Mouse (Mus musculus): ENCODE measurements around the gene Igfbp7. TPM values are rescaled to one million over a fixed set of nuclear protein-coding genes. Genes with fewer than 3 reads are reported as not detected.

Gene Igfbp7
- 0.43 TPM for polyA plus RNA-seq (2017; shearing (Covaris generic))

DNA sequence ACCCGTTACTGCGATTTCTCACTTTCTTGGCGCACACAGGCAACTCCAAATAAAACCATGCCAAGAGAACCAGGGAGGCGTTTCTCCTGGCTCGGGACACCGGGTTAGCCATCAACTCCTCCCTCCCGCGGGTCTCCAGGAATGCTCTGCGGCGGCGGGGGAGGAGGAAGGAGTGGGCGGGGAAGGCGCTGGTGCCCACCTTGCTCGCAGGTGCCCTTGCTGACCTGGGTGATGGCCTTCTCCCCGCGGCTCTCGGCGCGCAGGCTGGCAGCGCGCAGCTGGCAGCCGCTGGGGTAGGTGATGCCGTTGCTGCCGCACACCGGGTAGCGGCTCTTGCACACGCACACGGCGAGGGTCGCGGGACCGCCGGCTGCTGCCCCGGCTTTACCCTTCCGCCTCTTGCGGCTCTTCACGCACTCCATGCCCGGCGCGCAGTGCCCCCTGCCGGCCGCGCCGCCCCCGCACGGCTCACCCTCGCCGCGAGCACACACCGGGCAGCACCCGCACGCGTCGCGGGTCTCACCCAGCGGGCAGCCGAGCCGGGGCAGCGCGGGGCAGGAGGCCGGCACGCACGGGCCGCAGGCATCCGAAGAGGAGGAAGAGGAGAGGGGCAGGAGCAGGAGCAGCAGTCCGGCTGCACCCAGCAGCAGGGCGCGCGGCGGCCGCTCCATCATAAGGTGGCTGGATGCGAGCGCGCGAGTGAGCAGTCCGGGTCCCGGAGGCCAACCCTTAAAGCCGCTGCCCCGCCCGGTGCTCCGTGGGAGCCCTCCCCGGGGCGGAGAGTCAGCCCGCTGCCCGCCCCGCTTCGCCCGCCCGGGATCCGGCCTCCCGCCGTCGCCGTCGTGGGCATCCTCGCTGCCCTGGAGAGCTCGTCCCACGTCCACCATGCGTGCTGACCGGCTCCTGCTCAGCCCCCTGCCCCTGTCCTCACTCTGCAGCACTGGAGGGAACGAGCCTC is at the start of gene Igfbp7:
TSS of gene Igfbp7 (minus strand) at position 701 of the 958 bp plus-strand sequence.

DNA sequence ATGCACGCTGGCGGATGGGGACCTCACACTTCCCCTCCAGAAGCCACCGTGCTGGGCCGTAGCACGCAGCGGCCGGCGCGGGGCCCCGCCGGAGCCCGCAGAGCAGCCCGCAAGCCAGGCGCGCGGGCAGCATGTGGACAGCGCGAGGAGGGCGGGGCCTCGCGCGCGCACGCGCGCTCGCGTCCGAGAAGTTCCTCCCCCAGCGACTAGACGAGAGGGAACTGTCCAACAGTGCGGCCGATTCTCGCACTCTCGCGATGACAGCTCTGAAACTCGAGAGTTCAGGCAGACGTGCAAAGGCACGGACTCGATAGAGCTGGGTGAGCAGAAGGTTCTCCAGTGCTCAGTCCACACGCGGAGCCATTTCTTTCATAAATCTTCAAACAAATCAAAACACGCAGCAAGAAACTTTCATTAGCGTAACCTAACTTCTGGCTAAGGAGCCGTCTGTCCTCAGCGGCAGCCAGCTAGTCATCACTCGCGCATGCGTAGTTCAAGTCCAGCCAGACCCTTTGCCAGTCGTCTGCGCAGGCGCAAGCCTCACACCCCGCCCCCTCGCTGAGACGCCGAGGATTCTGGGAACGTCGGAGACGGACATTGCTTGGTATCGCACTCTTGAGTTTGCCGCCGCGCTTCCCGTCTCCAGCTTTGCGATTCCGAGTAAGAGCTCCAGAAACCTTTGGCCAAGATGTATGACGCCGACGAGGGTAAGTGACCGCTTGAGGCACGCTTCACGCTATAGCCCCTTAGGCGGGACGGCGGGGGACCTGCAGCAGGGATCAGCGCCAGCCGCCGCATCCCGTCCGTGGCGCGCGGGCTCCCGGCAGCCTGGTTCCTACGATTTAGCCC is 97.7 kb downstream of the Igfbp7 start, which contains the start of the genes Noa1 and Polr2b:
TSS of gene Noa1 (minus strand) at position 161 of the 849 bp plus-strand sequence.
TSS of gene Polr2b (plus strand) at position 224 of the 849 bp plus-strand sequence.

Other genes starting within 250 kb of the Igfbp7 start
- not detected for gene Spink2, start 196.6 kb downstream of the Igfbp7 start, polyA plus RNA-seq (2017; shearing (Covaris generic))
- 15.5 TPM for gene Rest, start 142.6 kb downstream of the Igfbp7 start, polyA plus RNA-seq (2017; shearing (Covaris generic))
- 8.8 TPM for gene Noa1, start 98.0 kb downstream of the Igfbp7 start, polyA plus RNA-seq (2017; shearing (Covaris generic))
- 78.1 TPM for gene Polr2b, start 97.9 kb downstream of the Igfbp7 start, polyA plus RNA-seq (2017; shearing (Covaris generic))

Data from activated CD4-positive, CD25-positive, alpha-beta regulatory T cell, adult 9 weeks (primary cell).